Mouse (Mus musculus) cerebellum, adult 2 months (tissue): Measurements from ENCODE around the gene Olfr183. TPM values are rescaled to one million over a fixed set of nuclear protein-coding genes. Genes with fewer than 3 reads are reported as not detected.
"Not testable (repeated sequence)": the region's sequence is repeated elsewhere in the genome, so short reads cannot be mapped to it uniquely, and the experiment has no call there.

Experiments used
- DNase-seq, 2 experiments: peaks; one replicate each; pipeline ENCODE4 v3.0.0; 2021
- H3K27ac ChIP-seq: fragments of 200-500 bp; 2 replicates; pipeline ENCODE4 v1.5.1; 2012; ENCODE audit warnings: low read length, control low read depth, inconsistent platforms; ENCODE audit not compliant: insufficient read depth
- H3K27me3 ChIP-seq: fragments of 200-500 bp; 2 replicates; pipeline ENCODE4 v1.6.1; 2012; ENCODE audit warnings: inconsistent platforms, mild to moderate bottlenecking, low read length, moderate library complexity; ENCODE audit not compliant: control insufficient read depth, insufficient read depth
- H3K4me1 ChIP-seq: fragments of 200-500 bp; 2 replicates; pipeline ENCODE4 v1.6.1; 2011; ENCODE audit warnings: low read length; ENCODE audit not compliant: control insufficient read depth, insufficient read depth
- H3K4me3 ChIP-seq: fragments of 200-500 bp; replicated peaks from 2 replicates; pipeline ENCODE3; 2011; ENCODE audit warnings: mild to moderate bottlenecking, low read depth, low read length, control low read depth; ENCODE audit not compliant: insufficient read depth
- CTCF ChIP-seq: fragments of 200-500 bp; IDR thresholded peaks from 2 replicates; pipeline ENCODE4 v1.5.1; 2011; ENCODE audit warnings: low read depth, mild to moderate bottlenecking, control low read depth, low read length, moderate library complexity, borderline replicate concordance; ENCODE audit not compliant: insufficient read depth
- POLR2A ChIP-seq: fragments of 200-500 bp; IDR thresholded peaks from 2 replicates; pipeline ENCODE4 v1.6.1; 2011; ENCODE audit warnings: low read length, control low read depth, borderline replicate concordance; ENCODE audit not compliant: insufficient read depth
- WGBS: fragments of 180-500 bp; shearing (Covaris S2); methylation state at CpG from one replicate; pipeline ENCODE4 v1.1.7; 2018; 5-methylcytosine and 5-hydroxymethylcytosine counted together
- polyA plus RNA-seq: library from polyadenylated mRNA; depleted of rRNA; stranded (reverse); fragments of >200 nt; gene quantifications from 2 replicates; pipeline ENCODE4 v1.2.3, GENCODE M21; 2012; rRNA removed

Olfr183 gene
- not detected in 2 replicates for polyA plus RNA-seq

DNA sequence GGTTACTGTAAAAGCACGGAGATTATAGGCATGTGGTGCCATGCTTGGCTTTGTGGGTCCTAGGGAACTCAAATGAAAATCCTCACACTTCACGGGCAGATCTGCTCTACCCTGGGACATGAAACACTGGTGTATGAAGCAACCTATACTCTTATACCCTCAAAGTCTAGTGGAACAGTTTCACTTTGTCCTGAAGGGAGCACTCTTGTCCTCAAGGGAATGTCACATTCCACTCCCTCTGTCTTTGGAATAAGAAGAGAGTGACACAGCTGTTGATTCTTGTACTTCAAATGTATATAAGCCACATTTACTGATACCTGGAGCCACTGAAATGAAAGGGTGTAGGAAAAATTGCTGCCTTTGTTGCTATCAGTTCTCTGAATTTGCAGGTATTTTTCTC lies at the start of gene Olfr183:
Gene Olfr183, plus strand, starts transcription at position 301 of the 400 bp plus-strand sequence.
- Histone ChIP-seq H3K27ac (no peak within 1 kb of the TSS), H3K27me3 (no peaks in the 10 kb centered on the region), H3K4me3 (no peak within 1 kb of the TSS), H3K4me1 (no peaks in the 10 kb centered on the region)
- 74% methylated on average over 2 of the region's 2 CpGs for WGBS
- no peak for DNase-seq
- no peak for TF ChIP-seq CTCF
- TF ChIP-seq POLR2A, result no peak

- Histone ChIP-seq H3K4me3 (no peak overlapping the region), H3K27ac (no peak overlapping the region), H3K4me1 (no peaks in the 10 kb centered on the region), H3K27me3 (no peaks in the 10 kb centered on the region)
- TF ChIP-seq CTCF (no peak), POLR2A (no peak)
- no peak for DNase-seq
These were observed 12.0 kb downstream of the Olfr183 start for GRCm38 (mm10) chr16:59007146-59007545.

DNA sequence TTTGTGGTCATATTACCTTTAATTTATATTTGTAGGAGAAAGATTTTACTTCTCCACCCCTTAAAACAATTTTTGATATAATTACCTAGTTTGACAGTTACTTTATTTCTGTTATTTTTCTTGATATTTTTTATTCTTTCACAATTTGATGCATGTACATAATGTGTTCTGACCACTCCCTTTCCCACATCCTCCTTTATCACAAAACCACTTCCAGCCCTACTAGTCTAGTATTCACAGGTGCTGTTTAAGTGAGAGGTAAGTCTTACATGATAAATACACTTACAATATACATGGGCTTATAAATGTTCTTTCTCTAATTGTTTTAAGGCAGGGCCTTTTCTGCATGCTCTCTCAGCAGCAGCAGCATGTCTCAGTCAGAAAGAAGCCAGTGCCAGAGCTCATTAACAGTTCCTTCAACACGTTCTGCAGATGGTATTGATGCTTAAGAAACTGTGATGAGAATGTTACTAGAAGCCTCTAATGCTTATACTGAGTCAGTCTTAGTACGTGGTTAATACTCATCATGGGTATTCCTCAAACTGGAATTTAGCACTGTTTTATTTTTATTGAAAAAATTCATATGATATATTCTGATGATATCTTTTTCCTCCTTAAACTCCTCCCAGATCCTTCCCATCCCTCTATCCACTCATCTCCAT lies 18.3 kb downstream of the Olfr183 start:
- H3K27me3 ChIP-seq, result no peaks in the 10 kb centered on the region
- TF ChIP-seq POLR2A (no peak), CTCF (no peak)
- H3K27ac ChIP-seq, result no peak overlapping the region
- DNase-seq, result no peak
- 53% methylated on average over 2 of the region's 2 CpGs for WGBS
- no peaks in the 10 kb centered on the region for H3K4me1 ChIP-seq
- no peak overlapping the region for H3K4me3 ChIP-seq

GRCm38 (mm10) chr16:59030191-59030590 lies 35.0 kb downstream of the Olfr183 start, which contains the start of gene Olfr186:
Gene Olfr186, minus strand, starts transcription at chr16:59030291.
- TF ChIP-seq CTCF, result no peak
- WGBS, result 91% methylated on average over 4 of the region's 4 CpGs
- Histone ChIP-seq H3K4me1 (no peaks in the 10 kb centered on the region), H3K27me3 (no peaks in the 10 kb centered on the region), H3K4me3 (no peak within 1 kb of the TSS), H3K27ac (no peak within 1 kb of the TSS)
- DNase-seq, result no peak

DNA sequence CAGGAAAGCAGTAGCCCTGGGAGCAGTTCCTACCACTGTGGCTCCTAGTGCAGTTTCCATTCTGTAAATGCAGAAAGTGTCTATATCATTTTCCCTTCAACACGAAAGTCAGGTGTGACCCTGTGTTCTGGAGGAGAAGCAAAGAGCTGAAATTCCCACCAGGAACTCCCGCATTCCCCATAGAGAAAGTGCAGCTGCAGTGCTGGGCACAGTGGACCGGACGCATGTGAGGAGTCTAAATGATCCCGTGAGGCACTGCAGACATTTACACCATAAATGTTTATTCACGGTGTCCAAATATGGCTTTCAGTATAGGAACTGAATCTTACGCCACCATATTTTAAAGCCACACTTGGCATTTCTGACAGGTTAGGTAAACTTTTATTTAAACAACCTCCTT lies 44.6 kb downstream of the Olfr183 start, which contains the start of gene Olfr187:
Gene Olfr187, minus strand, starts transcription at position 58 of the 400 bp plus-strand sequence.
- no peaks in the 10 kb centered on the region for H3K27me3 ChIP-seq
- 90% methylated on average over 7 of the region's 7 CpGs for WGBS
- H3K4me1 ChIP-seq, result no peaks in the 10 kb centered on the region
- no peak within 1 kb of the TSS for H3K27ac ChIP-seq
- TF ChIP-seq POLR2A, result no peak
- no peak for TF ChIP-seq CTCF
- no peak within 1 kb of the TSS for H3K4me3 ChIP-seq
- no peak for DNase-seq

- 79% methylated on average over 3 of the region's 3 CpGs for WGBS
- H3K27ac ChIP-seq, result no peak overlapping the region
- TF ChIP-seq CTCF (no peak), POLR2A (no peak)
- no peaks in the 10 kb centered on the region for H3K4me1 ChIP-seq
- no peak overlapping the region for H3K4me3 ChIP-seq
- H3K27me3 ChIP-seq, result no peaks in the 10 kb centered on the region
- DNase-seq, result no peak
These were observed 50.7 kb downstream of the Olfr183 start for GRCm38 (mm10) chr16:59045835-59046234.

GRCm38 (mm10) chr16:59047579-59047978 lies 52.4 kb downstream of the Olfr183 start:
- whole genome bisulfite sequencing, result 52% methylated on average over 4 of the region's 4 CpGs
- Histone ChIP-seq H3K27me3 (no peaks in the 10 kb centered on the region), H3K4me1 (no peaks in the 10 kb centered on the region), H3K27ac (no peak overlapping the region), H3K4me3 (no peak overlapping the region)
- DNase-seq, result no peak
- TF ChIP-seq CTCF (no peak), POLR2A (no peak)

DNA sequence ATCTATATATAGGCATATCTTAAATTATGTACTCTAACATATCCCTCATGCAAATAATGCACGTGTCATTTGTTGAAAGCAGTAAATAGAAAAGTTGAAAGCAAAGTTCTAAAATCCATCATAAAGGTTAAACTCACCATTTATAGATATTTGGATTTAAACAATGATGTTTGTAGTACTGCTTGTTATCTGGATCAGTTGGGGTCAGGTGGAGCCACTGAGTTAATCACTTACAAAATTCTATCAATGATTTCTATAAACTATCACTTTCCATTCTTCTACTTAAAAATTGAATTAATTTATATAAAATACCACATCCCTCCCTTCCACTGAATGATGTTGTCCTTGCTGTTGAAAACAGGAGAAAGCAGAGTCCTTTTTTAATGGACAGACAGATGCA lies 53.7 kb downstream of the Olfr183 start:
- Histone ChIP-seq H3K27ac (no peak overlapping the region), H3K4me1 (no peaks in the 10 kb centered on the region), H3K4me3 (no peak overlapping the region), H3K27me3 (no peaks in the 10 kb centered on the region)
- no peak for DNase-seq
- WGBS, result 77% methylated on average over 1 of the region's 1 CpGs
- TF ChIP-seq POLR2A (no peak), CTCF (no peak)

GRCm38 (mm10) chr16:59049286-59049685 lies 54.1 kb downstream of the Olfr183 start:
- WGBS, result 99% methylated on average over 2 of the region's 2 CpGs
- not testable (repeated sequence) for H3K4me3 ChIP-seq, H3K4me1 ChIP-seq, H3K27me3 ChIP-seq, H3K27ac ChIP-seq, DNase-seq

Other genes starting within 250 kb of the Olfr183 start
- not detected in 2 replicates for gene Olfr172, start 232.2 kb upstream of the Olfr183 start, polyA plus RNA-seq
- not detected in 2 replicates for gene Olfr173, start 195.1 kb upstream of the Olfr183 start, polyA plus RNA-seq
- not detected in 2 replicates for gene Olfr175-ps1, start 168.6 kb upstream of the Olfr183 start, polyA plus RNA-seq
- gene Olfr177, start 120.6 kb upstream of the Olfr183 start, polyA plus RNA-seq, result not detected in 2 replicates
- not detected in 2 replicates for gene Olfr178, start 103.3 kb upstream of the Olfr183 start, polyA plus RNA-seq
- not detected in 2 replicates for gene Olfr181, start 66.6 kb upstream of the Olfr183 start, polyA plus RNA-seq
- not detected in 2 replicates for gene Olfr180, start 66.0 kb upstream of the Olfr183 start, polyA plus RNA-seq
- not detected in 2 replicates for gene Olfr186, start 34.9 kb downstream of the Olfr183 start, polyA plus RNA-seq
- gene Olfr187, start 44.4 kb downstream of the Olfr183 start, polyA plus RNA-seq, result not detected in 2 replicates
- gene Olfr190, start 82.6 kb downstream of the Olfr183 start, polyA plus RNA-seq, result not detected in 2 replicates
- gene Olfr191, start 94.5 kb downstream of the Olfr183 start, polyA plus RNA-seq, result not detected in 2 replicates
- not detected in 2 replicates for gene Olfr193, start 116.5 kb downstream of the Olfr183 start, polyA plus RNA-seq
- not detected in 2 replicates for gene Olfr194, start 125.7 kb downstream of the Olfr183 start, polyA plus RNA-seq
- not detected in 2 replicates for gene Olfr195, start 151.7 kb downstream of the Olfr183 start, polyA plus RNA-seq
- not detected in 2 replicates for gene Olfr196, start 175.1 kb downstream of the Olfr183 start, polyA plus RNA-seq
- gene Olfr198, start 208.2 kb downstream of the Olfr183 start, polyA plus RNA-seq, result not detected in 2 replicates
- not detected in 2 replicates for gene Olfr199, start 224.4 kb downstream of the Olfr183 start, polyA plus RNA-seq